Mouse (Mus musculus) embryonic stem cell, embryonic (primary cell): ENCODE data around the gene Hoxa3.

Experiments used
- CTCF ChIA-PET, 4 experiments: fragments of 300-600 bp in 2 of 4; fragments of 350-600 bp in 2 of 4; sonication (Branson Sonifier 250); formaldehyde crosslinking; loops; one replicate each; lab custom pipeline; 2022; ENCODE audit warnings: inconsistent platforms in 2 of 4; lab: Charles Lee
- POLR2A ChIA-PET, 4 experiments: fragments of 300-600 bp in 2 of 4; fragments of 350-600 bp in 2 of 4; sonication (Branson Sonifier 250); formaldehyde crosslinking; loops; one replicate each; lab custom pipeline; 2022; ENCODE audit warnings: antibody characterized with exemption in 4 of 4, inconsistent platforms in 1 of 4; lab: Charles Lee

Hoxa3 gene

DNA sequence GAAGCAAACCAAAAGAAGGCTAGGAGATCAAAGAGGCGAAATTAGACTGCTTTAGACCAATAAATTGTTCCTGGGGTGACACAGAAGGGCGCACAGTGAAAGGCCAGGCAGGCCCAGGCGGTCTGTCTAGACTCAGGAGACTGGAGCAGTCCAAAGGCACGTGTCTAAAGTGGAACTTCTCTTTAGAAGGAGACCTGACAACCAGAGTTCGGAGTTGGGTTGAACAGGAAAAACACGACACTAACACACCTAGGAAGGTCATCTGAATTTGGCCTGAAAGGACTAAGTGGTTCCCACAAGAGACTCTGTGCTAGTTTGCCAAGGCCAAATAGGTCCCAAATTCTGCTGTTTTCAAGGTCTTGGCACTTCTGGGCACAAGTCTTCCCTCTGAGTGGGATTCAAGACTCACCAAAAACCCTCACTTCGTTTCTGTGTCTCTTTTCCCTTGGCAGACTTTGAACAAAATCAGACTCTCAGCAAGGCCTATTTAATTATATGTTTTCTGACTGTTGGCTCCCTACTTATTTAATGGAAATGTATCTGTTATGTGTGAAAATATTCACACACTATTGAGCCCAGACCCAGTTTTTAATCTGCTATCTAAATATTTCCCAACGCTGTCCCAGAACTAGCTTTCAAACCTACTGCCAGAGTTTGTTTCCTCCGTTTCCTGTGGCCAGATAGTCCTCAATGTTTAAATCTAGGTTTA is 6.3 kb upstream of the Hoxa3 start:
- CTCF ChIA-PET: interaction anchor here in 2 of 4 experiments (1.8 to 3.8 kb wide), 2 partner anchors 9 to 22 kb away, joined by 5 to 40 read pairs; partner anchors contain the start of gene Hoxa10 (in 1 of the 2)
- POLR2A ChIA-PET: interaction anchor here in 2 of 4 experiments (1.2 to 5.0 kb wide), 6 partner anchors 8 to 750 kb away, joined by 3 to 29 read pairs (median 4); partner anchors contain the start of genes Hnrnpa2b1 (in 1 of the 2) and Hoxa5 (in 1 of the 2)

DNA sequence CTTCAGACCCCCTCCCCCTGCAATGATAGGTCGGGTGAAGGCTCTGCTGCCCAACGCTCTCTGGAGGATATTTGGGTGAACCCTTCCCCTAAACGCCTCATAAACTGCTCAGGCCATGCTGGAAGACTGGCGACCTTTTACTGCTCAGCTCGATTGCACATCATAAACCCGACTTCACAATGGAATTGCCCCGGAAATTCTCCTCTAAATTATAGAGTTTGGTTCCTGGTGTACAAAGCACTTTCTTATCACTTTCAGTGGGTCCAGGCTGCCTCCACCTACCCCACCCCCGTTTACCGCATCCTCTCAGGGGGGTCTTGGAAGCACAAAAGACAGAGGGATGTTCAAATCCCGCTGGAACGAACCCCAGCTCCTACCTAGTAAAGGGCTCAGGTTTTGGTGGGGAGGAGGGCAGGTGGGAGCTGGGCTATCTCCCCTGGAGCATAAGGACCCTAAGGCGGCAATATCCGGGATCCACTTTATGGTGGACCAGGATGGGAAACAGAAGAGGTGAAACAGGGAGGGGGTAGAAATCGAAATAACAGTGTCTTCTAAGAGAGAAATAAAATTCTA is 5.6 kb upstream of the Hoxa3 start:
- CTCF ChIA-PET: interaction anchor here in 2 of 4 experiments (0.5 to 1.8 kb wide), 2 partner anchors 22 to 1084 kb away, joined by 5 to 6 read pairs; partner anchors contain the start of gene Hoxa10 (in 1 of the 2)
- POLR2A ChIA-PET: interaction anchor here in 2 of 4 experiments (0.6 to 5.0 kb wide), 8 partner anchors 15 to 60 kb away, joined by 3 to 29 read pairs (median 4); partner anchors contain the start of gene Hoxa5 (in 1 of the 2)

DNA sequence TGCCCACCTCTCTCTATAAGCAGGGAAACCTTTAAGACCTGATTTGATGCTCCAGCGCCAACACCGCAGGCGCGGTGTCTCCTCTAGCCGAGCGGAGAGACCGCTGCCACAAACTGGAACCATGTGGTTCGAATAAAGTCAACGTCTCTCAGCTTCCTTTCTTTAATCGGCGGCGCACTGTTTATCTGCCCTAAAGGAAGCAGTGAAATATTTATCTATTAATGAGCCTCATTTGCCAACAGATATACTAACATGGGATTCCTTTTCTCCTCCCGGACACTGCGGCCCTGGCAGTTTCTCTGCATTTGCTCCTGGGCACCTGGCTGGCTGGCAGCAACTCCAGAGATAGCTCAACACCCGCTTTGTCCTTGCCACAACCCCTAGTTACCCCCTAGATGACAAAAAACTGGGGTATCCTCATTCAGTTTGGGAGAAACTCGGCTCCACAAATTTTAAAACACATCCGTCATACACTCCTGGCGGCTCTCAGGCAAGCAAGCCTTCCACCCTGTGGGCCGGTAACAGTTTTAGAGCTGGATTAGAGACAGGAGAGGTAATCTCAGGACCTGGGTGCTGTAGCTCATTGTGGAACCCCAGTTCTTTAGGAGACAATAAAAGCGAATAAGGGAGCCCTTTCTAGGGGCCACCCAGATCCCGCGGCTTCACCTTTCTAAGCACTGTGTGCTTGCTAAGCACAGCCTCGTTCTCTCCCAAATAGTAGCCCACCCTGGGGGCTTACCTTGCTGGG is 4.9 kb upstream of the Hoxa3 start:
- ChIA-PET POLR2A (interaction anchor here in 3 of 4 experiments (0.6 to 5.0 kb wide), 11 partner anchors 14 to 348 kb away, joined by 3 to 29 read pairs (median 3); partner anchors contain the start of gene Hoxa5 (in 1 of the 3)), CTCF (interaction anchor here in 3 of 4 experiments (0.5 to 1.8 kb wide), 5 partner anchors 11 to 1083 kb away, joined by 3 to 6 read pairs (median 4); partner anchors contain the start of genes Hoxa10 (in 1 of the 3) and Hoxa5 (in 1 of the 3))

DNA sequence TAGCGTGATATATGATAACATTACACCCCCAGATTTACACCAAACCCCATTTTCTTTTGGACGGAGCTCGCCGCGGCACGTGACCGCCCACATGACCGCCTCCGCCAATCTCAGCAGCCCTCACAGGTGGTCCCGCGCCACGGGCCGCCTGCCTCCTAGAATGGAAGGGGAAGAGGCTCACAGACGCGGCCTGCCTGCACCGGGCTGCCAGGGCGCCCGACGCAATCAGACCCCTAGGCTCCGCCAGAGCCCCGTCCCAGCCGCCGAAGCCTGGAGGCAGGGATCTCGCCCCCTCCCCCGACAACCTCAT is 4.3 kb upstream of the Hoxa3 start:
- ChIA-PET POLR2A (interaction anchor here in 2 of 4 experiments (0.6 to 5.0 kb wide), 7 partner anchors 13 to 748 kb away, joined by 3 to 29 read pairs (median 3); partner anchors contain the start of gene Hoxa5 (in 1 of the 2)), CTCF (interaction anchor here in 1 of 4 experiments (1.5 kb wide), 2 partner anchors 11 to 13 kb away, joined by 4 read pairs; partner anchors contain the start of gene Hoxa5)

DNA sequence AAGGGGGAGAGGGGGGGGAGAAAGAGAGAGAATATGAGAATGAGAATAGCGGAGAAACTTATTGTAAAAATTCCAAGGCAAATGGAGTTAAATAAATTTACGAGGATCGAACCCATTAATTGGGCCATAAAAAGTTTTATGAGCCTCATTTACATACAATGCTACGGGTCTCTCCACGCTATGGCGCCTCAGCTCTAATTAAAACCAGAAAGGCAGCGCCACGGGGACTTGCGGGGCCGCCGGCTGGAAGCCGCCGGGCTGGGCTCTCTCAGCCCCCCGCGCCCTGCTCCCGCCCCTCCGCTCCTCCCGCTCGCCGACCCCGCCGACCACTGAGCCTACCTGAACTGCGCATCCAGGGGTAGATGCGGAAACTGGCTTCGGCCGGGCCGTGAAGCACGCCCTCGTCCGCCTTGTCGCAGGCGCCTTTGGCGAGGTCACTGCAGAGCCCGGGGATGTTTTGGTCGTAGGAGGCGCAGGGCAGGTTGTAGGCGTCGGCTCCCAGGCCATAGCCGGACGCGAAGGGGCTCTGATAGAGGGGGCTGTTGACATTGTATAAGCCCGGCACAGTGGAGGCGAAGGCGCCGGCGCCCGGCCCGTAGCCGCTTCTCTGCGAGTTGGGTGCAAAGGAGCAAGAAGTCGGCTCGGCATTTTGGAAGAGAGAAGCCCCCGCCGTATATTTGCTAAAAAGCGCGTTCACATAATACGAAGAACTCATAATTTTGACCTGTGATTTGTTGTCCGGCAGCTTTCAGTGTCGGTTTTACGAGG is 3.7 kb upstream of the Hoxa3 start:
- ChIA-PET CTCF (interaction anchor here in 1 of 4 experiments (1.5 kb wide), 2 partner anchors 10 to 12 kb away, joined by 4 read pairs; partner anchors contain the start of gene Hoxa5), POLR2A (interaction anchor here in 2 of 4 experiments (0.6 to 5.0 kb wide), 6 partner anchors 13 to 748 kb away, joined by 3 to 29 read pairs (median 3); partner anchors contain the start of gene Hoxa5 (in 1 of the 2))

DNA sequence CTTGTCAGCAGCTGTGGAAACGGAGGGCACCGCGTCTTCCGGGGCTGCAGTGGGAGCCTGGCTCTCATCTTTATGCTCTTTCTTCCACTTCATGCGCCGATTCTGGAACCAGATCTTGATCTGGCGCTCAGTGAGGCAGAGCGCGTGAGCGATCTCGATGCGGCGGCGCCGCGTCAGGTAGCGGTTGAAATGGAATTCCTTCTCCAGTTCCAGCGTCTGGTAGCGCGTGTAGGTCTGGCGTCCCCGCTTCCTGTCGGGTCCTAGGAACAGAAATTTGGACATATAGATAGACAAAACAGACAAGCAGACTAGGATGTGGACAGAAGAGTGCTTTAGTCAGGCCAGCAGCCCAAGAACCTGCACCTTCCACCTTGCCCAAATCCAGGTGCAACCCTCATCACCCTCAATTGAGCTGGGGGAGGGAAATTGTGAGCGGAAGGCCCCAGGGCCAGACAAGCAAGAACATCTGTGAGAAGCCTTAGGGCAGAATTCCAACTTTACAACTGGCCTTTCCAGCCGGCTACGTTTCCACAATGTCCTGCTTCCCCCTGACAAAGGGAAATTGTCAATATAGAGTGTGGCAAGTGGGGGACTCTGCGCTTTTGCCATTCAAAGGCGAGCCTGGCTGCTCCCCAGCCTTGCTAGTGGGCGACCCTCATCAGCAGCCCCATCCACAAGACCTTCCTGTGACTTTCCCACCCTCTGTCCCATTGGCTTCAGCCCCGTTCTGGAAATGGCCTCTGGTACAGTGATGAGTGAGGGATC is 2.8 kb upstream of the Hoxa3 start:
- POLR2A ChIA-PET: interaction anchor here in 1 of 4 experiments (5.0 kb wide), 1 partner anchor 12 kb away, joined by 29 read pairs; the partner anchor contains the start of gene Hoxa5
- CTCF ChIA-PET: interaction anchor here in 1 of 4 experiments (1.5 kb wide), 1 partner anchor 11 kb away, joined by 4 read pairs; the partner anchor contains the start of gene Hoxa5

DNA sequence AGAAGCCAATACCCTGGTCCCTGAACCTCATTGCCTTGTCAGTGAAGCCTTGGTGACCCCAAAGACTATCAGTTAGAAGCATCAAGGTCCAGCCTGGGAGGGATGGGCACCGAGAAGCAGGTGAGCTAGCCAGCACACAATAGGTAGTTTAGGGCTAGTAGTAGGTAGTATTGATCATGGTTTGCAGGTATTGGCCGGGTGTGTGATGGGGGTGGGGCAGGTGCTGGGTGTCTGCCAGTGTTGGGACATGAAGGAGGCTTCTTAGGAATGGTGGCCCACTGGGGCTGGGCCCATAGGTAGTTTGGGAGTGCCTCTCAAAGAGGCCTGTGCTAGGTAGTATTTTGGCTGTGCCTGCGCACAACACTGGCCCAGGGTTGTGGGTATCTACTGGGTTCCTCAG is 1.9 kb upstream of the Hoxa3 start:
- ChIA-PET CTCF (interaction anchor here in 1 of 4 experiments (1.3 kb wide), 1 partner anchor 30 kb away, joined by 4 read pairs; the partner anchor contains the start of gene Hoxa11), POLR2A (interaction anchor here in 1 of 4 experiments (1.2 to 1.4 kb wide), 3 partner anchors 11 to 37 kb away, joined by 3 to 4 read pairs (median 3); partner anchors contain the start of gene Hoxa11)

DNA sequence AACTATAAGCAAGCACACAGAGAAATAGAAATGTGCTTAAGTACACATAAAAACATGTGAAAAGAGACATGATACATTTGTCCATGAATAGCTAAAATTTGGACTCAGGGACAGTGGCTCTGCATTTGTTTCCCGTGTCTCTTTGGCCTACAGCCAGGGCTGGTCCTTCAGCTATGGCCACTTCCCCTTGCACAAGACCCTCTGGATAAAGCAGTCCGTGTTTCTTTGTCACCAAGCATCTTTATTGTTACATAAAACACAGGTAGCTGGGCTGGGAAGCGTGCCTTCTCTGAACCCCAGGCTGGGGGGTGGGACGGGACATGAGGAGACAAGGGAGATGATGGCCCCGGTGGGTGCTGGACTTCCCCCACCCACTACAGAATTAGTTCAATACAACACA is 1.1 kb upstream of the Hoxa3 start:
- POLR2A ChIA-PET: interaction anchor here in 1 of 4 experiments (0.9 to 2.1 kb wide), 6 partner anchors 10 to 559 kb away, joined by 3 to 7 read pairs (median 4); partner anchors contain the start of genes Hoxa11 and Hoxa5

DNA sequence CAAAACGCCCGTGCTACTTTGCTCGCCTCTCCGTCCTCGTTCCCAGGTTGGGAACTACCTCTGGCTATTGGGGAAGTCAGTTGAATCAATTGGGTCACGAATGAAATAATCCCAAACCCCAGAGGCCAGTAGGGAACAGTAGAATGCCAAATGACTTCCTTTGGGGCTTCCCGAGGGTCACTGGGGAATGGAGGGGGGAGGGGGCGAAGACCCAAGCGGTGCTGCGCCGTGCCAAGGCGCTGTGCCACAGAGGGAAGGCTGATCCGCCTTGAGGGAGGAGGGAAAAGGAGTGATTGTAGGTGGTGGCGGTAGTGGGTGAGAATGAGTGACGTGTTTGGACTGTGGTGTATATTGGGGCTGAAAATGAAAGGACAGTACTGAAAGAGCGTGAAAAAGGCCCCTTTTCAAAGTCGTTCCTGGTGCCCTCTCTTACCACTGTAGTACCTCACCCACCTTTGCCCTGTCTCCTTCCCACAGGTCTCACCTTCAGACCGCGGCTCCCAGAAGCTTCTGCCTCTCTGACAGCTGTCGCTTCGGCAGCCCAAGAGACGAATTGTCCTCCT is 499 bp downstream of the Hoxa3 start:
- ChIA-PET CTCF (interaction anchor here in 3 of 4 experiments (0.8 to 1.9 kb wide), 7 partner anchors 9 to 94 kb away, joined by 3 to 10 read pairs (median 4); partner anchors contain the start of genes Hoxa7 (in 2 of the 3) and Hoxa10 (in 1 of the 3)), POLR2A (interaction anchor here in 2 of 4 experiments (0.5 to 2.1 kb wide), 6 partner anchors 8 to 52 kb away, joined by 3 to 7 read pairs (median 4); partner anchors contain the start of genes 5730596B20Rik (in 1 of the 2) and Hoxa5 (in 1 of the 2))

More for the DNA sequence above, 1.1 kb upstream of the Hoxa3 start:
- CTCF ChIA-PET: interaction anchor here in 1 of 4 experiments (1.3 kb wide), 1 partner anchor 31 kb away, joined by 4 read pairs; the partner anchor contains the start of gene Hoxa11

DNA sequence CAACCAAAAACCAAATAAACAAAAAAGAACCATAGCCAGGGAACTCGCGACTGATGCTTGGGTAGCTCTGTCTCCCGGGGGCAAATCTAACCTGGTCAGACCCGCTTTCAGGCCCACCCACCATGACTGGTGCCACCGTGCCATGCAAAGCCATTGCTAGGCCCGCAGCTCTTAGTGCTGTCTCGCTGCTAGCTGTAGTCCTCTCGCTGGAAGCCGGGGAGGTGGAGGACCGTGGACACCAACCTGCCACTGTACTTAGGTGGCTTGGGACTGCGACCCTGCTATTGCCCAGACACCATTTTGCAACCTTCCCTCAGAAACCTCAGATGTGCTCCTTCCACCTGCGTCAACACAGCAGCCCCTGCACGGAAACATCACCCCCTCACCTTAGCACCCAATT is 1.2 kb downstream of the Hoxa3 start:
- CTCF ChIA-PET: interaction anchor here in 3 of 4 experiments (0.7 to 3.4 kb wide), 20 partner anchors 8 to 620 kb away, joined by 3 to 40 read pairs (median 5); partner anchors contain the start of genes Hoxa7 (in 3 of the 3), Hoxa10 (in 2 of the 3) and Hoxa4 (in 1 of the 3)

DNA sequence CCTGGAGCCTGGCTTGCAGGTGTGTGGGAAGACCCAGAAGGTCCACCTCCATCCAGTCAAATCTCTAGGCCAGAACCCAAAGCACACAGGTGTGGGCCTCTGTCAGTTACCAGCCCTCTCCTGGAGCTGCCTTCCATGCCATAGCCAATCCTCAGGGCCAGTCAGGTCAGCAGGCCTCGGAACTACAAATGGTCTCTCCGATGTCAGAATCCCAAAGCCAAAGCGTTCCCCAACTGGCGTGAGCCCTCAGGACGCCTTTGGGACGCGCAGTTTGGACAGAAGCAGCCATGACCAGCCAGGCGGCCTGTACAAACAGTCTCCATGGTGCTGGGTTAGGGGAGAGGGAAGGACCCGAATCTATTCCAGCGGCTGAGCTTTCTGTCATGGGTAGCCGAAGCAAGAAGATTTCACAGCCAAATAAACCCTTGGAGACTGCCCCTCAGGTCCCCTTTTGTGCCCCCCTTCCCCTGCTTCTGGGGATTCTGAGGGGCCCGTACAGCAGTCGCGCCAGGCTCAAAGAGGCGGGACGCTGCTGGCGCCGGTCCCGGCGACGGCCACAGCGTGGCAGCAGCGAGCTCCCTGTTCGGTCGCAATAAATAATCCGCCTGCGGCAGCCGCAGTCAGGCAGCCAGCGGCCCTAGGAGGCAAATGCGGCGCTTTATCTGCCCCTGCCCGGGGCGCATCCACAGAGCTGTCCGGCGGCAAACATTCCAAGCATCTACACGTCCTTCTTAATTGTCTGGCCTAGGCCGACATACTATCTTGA is 1.8 kb downstream of the Hoxa3 start:
- ChIA-PET CTCF (interaction anchor here (0.5 to 3.4 kb wide), 26 partner anchors 9 to 931 kb away, joined by 3 to 40 read pairs (median 4); partner anchors contain the start of genes Hoxa7 (in 3 of the 4), Hoxa10 (in 2 of the 4), Hoxa11 (in 1 of the 4) and Hoxa4 (in 1 of the 4)), POLR2A (interaction anchor here in 3 of 4 experiments (0.7 to 1.7 kb wide), 11 partner anchors 9 to 36 kb away, joined by 3 to 13 read pairs (median 3); partner anchors contain the start of genes 5730596B20Rik (in 2 of the 3), Hoxa10 (in 2 of the 3) and Hoxa7 (in 2 of the 3))

More for the DNA sequence above, 1.2 kb downstream of the Hoxa3 start:
- POLR2A ChIA-PET: interaction anchor here in 2 of 4 experiments (0.7 to 1.7 kb wide), 9 partner anchors 9 to 35 kb away, joined by 3 to 13 read pairs (median 4); partner anchors contain the start of genes Hoxa10 (in 2 of the 2), Hoxa7 (in 2 of the 2) and 5730596B20Rik (in 1 of the 2)

DNA sequence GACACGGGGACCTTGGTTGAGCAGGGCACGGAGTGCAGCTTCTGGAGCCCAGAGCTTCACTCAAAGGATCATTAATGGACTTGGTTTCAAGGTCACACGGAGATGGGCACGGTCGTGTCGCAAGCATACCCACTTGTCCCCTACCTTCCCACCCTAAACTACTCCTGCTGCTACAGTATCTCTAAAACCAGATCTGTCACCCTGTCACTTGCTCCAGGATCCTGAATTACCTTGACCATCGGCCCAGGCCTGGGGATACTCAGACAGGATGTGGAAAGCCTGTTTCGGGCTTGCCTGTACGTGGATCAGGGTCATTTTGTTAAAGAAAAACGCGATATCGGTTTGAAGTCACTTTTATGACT is 3.5 kb downstream of the Hoxa3 start:
- ChIA-PET POLR2A (no interaction called here), CTCF (interaction anchor here in 1 of 4 experiments (3.4 kb wide), 1 partner anchor 12 kb away, joined by 40 read pairs; the partner anchor contains the start of gene Hoxa7)

DNA sequence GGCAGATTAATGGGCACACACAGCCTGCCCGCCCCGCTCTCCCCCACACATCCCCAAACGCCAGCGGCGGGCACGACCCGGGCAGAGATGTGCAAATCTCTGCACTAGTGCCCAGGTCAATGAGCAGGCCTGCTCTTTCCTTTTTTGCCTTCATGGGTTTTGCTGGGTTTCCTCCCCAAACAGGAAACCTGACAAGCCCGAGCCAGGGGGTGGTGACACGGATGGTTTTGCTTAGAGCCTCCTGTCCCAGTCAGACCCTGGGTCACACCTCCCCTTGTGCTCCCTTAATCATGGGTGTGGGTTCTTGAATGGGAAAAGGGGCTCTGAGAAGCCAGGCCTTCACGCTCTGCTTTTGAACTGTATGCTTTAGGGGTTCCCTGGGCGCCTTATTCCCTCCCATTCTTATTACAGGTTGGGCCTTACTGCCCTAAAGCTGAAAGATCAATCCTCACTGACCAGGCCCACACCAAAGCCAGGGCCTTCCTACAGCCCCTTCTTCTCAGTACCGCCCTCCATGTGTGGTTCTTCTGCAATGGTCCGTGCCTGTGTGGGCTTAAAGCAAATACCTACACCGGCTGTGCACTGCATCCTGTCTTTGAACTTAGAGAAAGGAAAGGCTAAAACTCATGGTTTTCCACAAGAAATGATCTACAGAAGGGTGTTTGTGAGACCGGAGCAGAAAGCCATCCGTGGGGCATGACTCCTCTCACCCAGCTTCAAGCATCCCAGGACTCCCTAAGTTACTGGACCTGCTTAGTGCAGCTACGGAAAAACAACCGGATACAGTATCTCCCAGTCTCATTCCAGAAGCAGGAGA is 4.1 kb downstream of the Hoxa3 start:
- CTCF ChIA-PET: interaction anchor here in 2 of 4 experiments (0.6 to 3.4 kb wide), 2 partner anchors 12 to 172 kb away, joined by 4 to 40 read pairs; partner anchors contain the start of gene Hoxa7 (in 1 of the 2)
- POLR2A ChIA-PET: interaction anchor here in 1 of 4 experiments (1.0 kb wide), 1 partner anchor 13 kb away, joined by 3 read pairs; no protein-coding TSS in a partner anchor
